ENCODE assay signal across 8 mouse cellular contexts in genomic region chr16:8737666-8738541, GRCm38 (mm10). TPM values are rescaled to one million over a fixed set of nuclear protein-coding genes. Genes with fewer than 3 reads are reported as not detected.
DNase-seq lines count a peak whose midpoint lies in the region; ATAC-seq and TF ChIP-seq lines count a peak whose summit lies in the region.

No protein-coding gene starts in this region.

- intact Hi-C loops in gastrocnemius, adult 2 months (cut with DNase I): loop anchor here (2.0 kb wide), 1 partner anchor 31 kb away; no protein-coding TSS in a partner anchor
- intact Hi-C loops in heart, postnatal 36 days (cut with DNase I): loop anchor here (2.0 kb wide), 1 partner anchor 93 kb away; the partner anchor contains the start of gene 1810013L24Rik

- peak overlapping the region; percentile 86 for H3K4me2 ChIP-seq in embryonic facial prominence, embryonic 15.5 days (replicated peaks)
- H3K4me2 ChIP-seq in limb, embryonic 14.5 days (replicated peaks; ENCODE audit: low read depth, low read length, severe bottlenecking): peak overlapping the region; percentile 93

- no peaks in the 10 kb centered on the region for H3K36me3 ChIP-seq in embryonic facial prominence, embryonic 15.5 days
- no peaks in the 10 kb centered on the region for H3K36me3 ChIP-seq in limb, embryonic 14.5 days (ENCODE audit: control insufficient read depth, insufficient read depth, low read length)

- peak; percentile 16; the same call in 1 of the 2 replicates for ATAC-seq in embryonic facial prominence, embryonic 15.5 days (ENCODE audit: insufficient number of reproducible peaks, low FRiP score, low TSS enrichment, low read depth)
- ATAC-seq in limb, embryonic 14.5 days (ENCODE audit: low FRiP score, low read depth): peak; percentile 7; the same call in 1 of the 2 replicates

- H3K9me3 ChIP-seq in embryonic facial prominence, embryonic 15.5 days (replicated peaks): no peaks in the 10 kb centered on the region
- H3K9me3 ChIP-seq in limb, embryonic 14.5 days (ENCODE audit: control insufficient read depth, low read length): no peaks in the 10 kb centered on the region

- peaks cover 31% of the 10 kb centered on the region for H3K4me1 ChIP-seq in embryonic facial prominence, embryonic 15.5 days
- peaks cover 19% of the 10 kb centered on the region for H3K4me1 ChIP-seq in limb, embryonic 14.5 days (ENCODE audit: control insufficient read depth, insufficient read depth, low read length)

- peak overlapping the region; percentile 83 for H3K4me3 ChIP-seq in gastrocnemius, adult 2 months
- peak overlapping the region; percentile 77 for H3K4me3 ChIP-seq in embryonic facial prominence, embryonic 15.5 days (replicated peaks)
- peak overlapping the region; percentile 88 for H3K4me3 ChIP-seq in limb, embryonic 14.5 days (replicated peaks; ENCODE audit: low read length)

- peak overlapping the region; percentile 86 for H3K27ac ChIP-seq in gastrocnemius, adult 2 months
- H3K27ac ChIP-seq in embryonic facial prominence, embryonic 15.5 days (replicated peaks): peak overlapping the region; percentile 75
- peak overlapping the region; percentile 84 for H3K27ac ChIP-seq in limb, embryonic 14.5 days (replicated peaks; ENCODE audit: low read depth, low read length)

- WGBS in embryonic facial prominence, embryonic 15.5 days: under 1% methylated on average over 88 of the region's 110 CpGs
- under 1% methylated on average over 39 of the region's 110 CpGs for WGBS in limb, embryonic 14.5 days

- H3K27me3 ChIP-seq in embryonic facial prominence, embryonic 15.5 days: no peaks in the 10 kb centered on the region
- H3K27me3 ChIP-seq in limb, embryonic 14.5 days (ENCODE audit: control insufficient read depth, insufficient read depth, low read length): no peaks in the 10 kb centered on the region

- H3K9ac ChIP-seq in embryonic facial prominence, embryonic 15.5 days: peak overlapping the region; percentile 89
- H3K9ac ChIP-seq in limb, embryonic 14.5 days (ENCODE audit: low read depth, low read length, severe bottlenecking): peak overlapping the region; percentile 93

- no peak for TF ChIP-seq CTCF in gastrocnemius, adult 2 months (IDR thresholded peaks at IDR 0.05)

- DNase-seq in gastrocnemius, adult 2 months: peak; percentile 58
- DNase-seq in gastrocnemius, adult 18-20 months (ENCODE audit: low spot score): no peak
- DNase-seq in adrenal gland, adult 18-20 months (ENCODE audit: low spot score in 2 of 2): peak; percentile 38 to 50
- DNase-seq in heart, postnatal 36 days: peak; percentile 19 to 42
- peak; percentile 14 for DNase-seq in limb, embryonic 14.5 days (ENCODE audit: low spot score)
- DNase-seq in naive thymus-derived CD4-positive, alpha-beta T cell, adult 2 months (ENCODE audit: low read depth): peak; percentile 54
- peak; percentile 66 for DNase-seq in thymus, postnatal 0 days (ENCODE audit: low spot score)

- no peak for TF ChIP-seq POLR2A in limb, embryonic 14.5 days (IDR thresholded peaks at IDR 0.05; ENCODE audit: borderline replicate concordance, extremely low read depth, insufficient read depth, insufficient read length)

RNA-seq across cellular contexts. Expression of gene Usp7, which starts 54.2 kb away (rescaled TPM):
- total RNA-seq in gastrocnemius, adult 2 months (2021): 10 to 100 TPM; 61.8 to 69.1 TPM
- 10 to 100 TPM; 56.1 to 62.5 TPM for total RNA-seq in gastrocnemius, adult 18-20 months (2021)
- 100 to 1,000 TPM; 109 to 126 TPM for total RNA-seq in adrenal gland, adult 18-20 months (2021)
- polyA plus RNA-seq in embryonic facial prominence, embryonic 15.5 days (2015; fragmentation: Nextera tagmentation; extraction: Ambion mirVana): 28.4 and 34.5 TPM in 2 replicates
- total RNA-seq in heart, postnatal 36 days (2021): 10 to 100 TPM; 49.3 to 50.9 TPM
- 84.7 and 104 TPM in 2 replicates for polyA plus RNA-seq in limb, embryonic 14.5 days (2012; rRNA removed)
- polyA plus RNA-seq in limb, embryonic 14.5 days (2014; fragmentation: Nextera tagmentation; extraction: Ambion mirVana): 47.1 and 51.0 TPM in 2 replicates
- polyA plus RNA-seq in thymus, postnatal 0 days (2015; fragmentation: Nextera tagmentation; extraction: Ambion mirVana): 43.0 and 50.3 TPM in 2 replicates

RNA-seq across cellular contexts. Expression of gene Gm5767, which starts 57.3 kb away (rescaled TPM):
- total RNA-seq in gastrocnemius, adult 2 months (2021): not detected
- not detected for total RNA-seq in gastrocnemius, adult 18-20 months (2021)
- total RNA-seq in adrenal gland, adult 18-20 months (2021): not detected
- polyA plus RNA-seq in embryonic facial prominence, embryonic 15.5 days (2015; fragmentation: Nextera tagmentation; extraction: Ambion mirVana): not detected in 2 replicates
- not detected for total RNA-seq in heart, postnatal 36 days (2021)
- not detected in 2 replicates for polyA plus RNA-seq in limb, embryonic 14.5 days (2012; rRNA removed)
- 0.33 TPM in 1 of 2 replicates, not detected in the other for polyA plus RNA-seq in limb, embryonic 14.5 days (2014; fragmentation: Nextera tagmentation; extraction: Ambion mirVana)
- polyA plus RNA-seq in thymus, postnatal 0 days (2015; fragmentation: Nextera tagmentation; extraction: Ambion mirVana): not detected in 2 replicates
